Mouse (Mus musculus) embryo, embryonic 9.5 days (tissue): ENCODE measurements around the gene Abcd2.
A peak's percentile ranks its signal among the peaks of the same experiment; 100 is the strongest.

Source experiments
- DNase-seq: peaks from one replicate; pipeline ENCODE4 v3.0.0-alpha.2; 2017; ENCODE audit errors: extremely low spot score

Abcd2 gene

GRCm38 (mm10) chr15:91191412-91192222 lies at the start of gene Abcd2:
Gene Abcd2 (minus strand): TSS chr15:91191799.
- peak; percentile 86 for DNase-seq

GRCm38 (mm10) chr15:91240683-91241335 lies 49.2 kb upstream of the Abcd2 start:
- DNase-seq: no peak

GRCm38 (mm10) chr15:91237294-91237693 lies 45.7 kb upstream of the Abcd2 start:
- no peak for DNase-seq

- DNase-seq: no peak
These were observed 14.9 kb upstream of the Abcd2 start for GRCm38 (mm10) chr15:91206518-91206917.

GRCm38 (mm10) chr15:91203521-91203920 lies 11.9 kb upstream of the Abcd2 start:
- no peak for DNase-seq

- no peak for DNase-seq
These were observed 10.9 kb upstream of the Abcd2 start for GRCm38 (mm10) chr15:91202486-91202885.

- no peak for DNase-seq
These were observed 9.2 kb upstream of the Abcd2 start for GRCm38 (mm10) chr15:91200833-91201232.

GRCm38 (mm10) chr15:91199256-91199905 lies 7.8 kb upstream of the Abcd2 start, which contains the start of gene CN725425:
Gene CN725425 (plus strand): TSS chr15:91199494.
- no peak for DNase-seq

GRCm38 (mm10) chr15:91192223-91192598 lies 612 bp upstream of the Abcd2 start:
- no peak for DNase-seq

GRCm38 (mm10) chr15:91190519-91191207 lies 936 bp downstream of the Abcd2 start:
- peak; percentile 28 for DNase-seq

GRCm38 (mm10) chr15:91190026-91190425 lies 1.6 kb downstream of the Abcd2 start:
- DNase-seq: peak; percentile 36

GRCm38 (mm10) chr15:91186358-91186757 lies 5.2 kb downstream of the Abcd2 start:
- no peak for DNase-seq

- DNase-seq: no peak
These were observed 11.5 kb downstream of the Abcd2 start for GRCm38 (mm10) chr15:91179911-91180622.

- DNase-seq: no peak
These were observed 12.8 kb downstream of the Abcd2 start for GRCm38 (mm10) chr15:91178656-91179314.

- no peak for DNase-seq
These were observed 19.4 kb downstream of the Abcd2 start for GRCm38 (mm10) chr15:91172193-91172592.

- no peak for DNase-seq
These were observed 20.3 kb downstream of the Abcd2 start for GRCm38 (mm10) chr15:91171332-91171731.

- no peak for DNase-seq
These were observed 20.8 kb downstream of the Abcd2 start for GRCm38 (mm10) chr15:91170602-91171328.

- no peak for DNase-seq
These were observed 23.6 kb downstream of the Abcd2 start for GRCm38 (mm10) chr15:91167850-91168562.

- DNase-seq: peak; percentile 36
These were observed 26.6 kb downstream of the Abcd2 start for GRCm38 (mm10) chr15:91165021-91165420.
